Mouse (Mus musculus): ENCODE data around the gene Olfr608. TPM values are rescaled to one million over a fixed set of nuclear protein-coding genes. Genes with fewer than 3 reads are reported as not detected.

Olfr608 gene
- not detected for polyA plus RNA-seq (2017; shearing (Covaris generic))

DNA sequence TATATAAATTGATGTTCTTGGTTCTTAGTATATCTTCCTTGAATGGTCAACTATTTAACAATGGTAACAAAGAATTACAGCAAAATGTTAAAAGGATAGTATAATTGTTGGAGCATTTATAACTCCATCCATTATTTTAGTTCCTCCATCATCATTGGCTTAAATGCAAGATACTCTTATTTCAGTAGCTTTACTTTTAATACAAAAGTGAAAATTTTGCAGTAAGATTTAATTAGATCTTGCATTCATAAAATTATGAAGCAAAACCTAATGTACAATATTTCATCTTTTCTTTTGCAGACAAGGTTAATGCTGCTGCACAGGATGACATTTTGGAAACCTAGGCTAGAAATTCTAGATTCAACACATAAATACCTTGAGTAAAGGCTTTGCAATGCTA lies at the start of gene Olfr608:
Olfr608 (plus strand) TSS at position 301 of the 400 bp plus-strand sequence.

DNA sequence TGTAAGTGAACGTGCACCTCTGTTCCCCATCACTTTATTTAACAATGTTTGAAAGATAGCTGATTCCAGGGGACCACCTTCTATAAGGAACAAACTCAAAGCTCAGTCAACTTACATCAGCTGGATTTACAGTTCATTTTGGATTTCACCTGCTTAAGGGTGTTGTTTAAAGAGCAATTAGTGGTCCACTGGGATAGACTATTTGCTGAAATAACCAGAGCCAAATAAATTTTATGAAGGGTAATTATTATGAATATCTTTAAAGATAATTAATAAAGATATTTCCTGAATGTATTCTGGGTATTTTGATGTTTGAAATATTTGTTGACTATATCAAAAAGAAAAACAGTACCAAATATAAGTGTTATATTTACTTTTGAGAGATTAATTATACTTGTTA lies 24.3 kb upstream of the Olfr608 start, which contains the start of gene Olfr605:
Olfr605 (minus strand) TSS at position 101 of the 400 bp plus-strand sequence.

DNA sequence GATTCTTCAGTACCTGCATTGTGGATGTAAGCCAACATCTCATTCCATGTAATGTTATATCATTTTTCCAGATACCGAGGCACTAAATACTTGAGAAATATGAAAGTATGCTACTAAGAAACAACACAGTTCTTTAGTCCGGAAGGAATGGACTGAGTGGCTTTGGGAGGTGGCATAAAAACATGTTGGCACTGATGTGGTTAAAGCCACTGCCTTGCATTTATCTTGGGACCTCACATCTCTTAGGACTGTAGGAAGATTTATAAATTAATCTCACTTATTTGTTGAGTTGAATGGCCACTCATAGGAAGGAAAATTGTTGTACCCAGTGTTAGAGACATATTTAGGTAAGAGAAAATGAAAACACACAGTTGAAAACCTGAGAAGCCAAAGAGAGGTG lies 20.9 kb upstream of the Olfr608 start, which contains the start of gene Olfr606:
Olfr606 (plus strand) TSS at position 301 of the 400 bp plus-strand sequence.

DNA sequence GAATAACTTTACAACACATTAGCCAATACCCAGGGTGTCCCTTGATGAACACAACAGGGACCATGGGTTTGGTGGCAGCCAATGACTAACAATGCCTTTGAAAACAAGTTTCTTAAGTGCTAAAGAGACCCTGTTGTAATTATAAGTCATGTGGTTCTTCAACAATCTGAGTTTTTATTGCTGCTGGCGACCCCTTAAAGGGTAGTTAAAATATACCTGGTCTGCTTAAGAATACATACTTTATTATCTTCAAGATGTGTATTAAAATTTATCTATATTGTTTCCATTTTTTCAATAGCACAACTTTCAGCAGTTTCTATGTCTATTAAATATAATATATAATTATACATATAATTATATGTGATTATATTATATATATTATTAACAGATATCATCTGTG lies 28.3 kb downstream of the Olfr608 start, which contains the start of gene Olfr609:
Olfr609 (minus strand) TSS at position 101 of the 400 bp plus-strand sequence.

DNA sequence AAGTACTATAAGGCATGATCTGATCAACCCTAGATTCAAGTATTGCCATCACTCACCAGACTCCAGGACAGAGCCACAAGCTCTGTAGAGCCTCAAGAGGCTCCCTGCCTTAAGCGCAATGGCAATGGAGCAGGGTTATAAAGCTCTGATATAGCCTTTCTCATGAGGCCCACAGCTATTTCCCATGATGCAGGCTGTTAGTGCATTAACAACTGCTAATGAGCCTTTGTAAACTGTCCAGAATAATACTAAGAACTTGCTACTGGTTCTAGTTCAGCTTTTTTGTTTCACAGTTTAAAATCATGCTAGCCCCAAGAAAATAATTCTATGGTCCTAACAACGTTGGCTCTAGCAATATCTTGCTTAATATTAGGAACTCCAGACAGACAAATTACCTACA lies 42.3 kb downstream of the Olfr608 start, which contains the start of gene Olfr610:
Olfr610 (minus strand) TSS at position 101 of the 400 bp plus-strand sequence.

DNA sequence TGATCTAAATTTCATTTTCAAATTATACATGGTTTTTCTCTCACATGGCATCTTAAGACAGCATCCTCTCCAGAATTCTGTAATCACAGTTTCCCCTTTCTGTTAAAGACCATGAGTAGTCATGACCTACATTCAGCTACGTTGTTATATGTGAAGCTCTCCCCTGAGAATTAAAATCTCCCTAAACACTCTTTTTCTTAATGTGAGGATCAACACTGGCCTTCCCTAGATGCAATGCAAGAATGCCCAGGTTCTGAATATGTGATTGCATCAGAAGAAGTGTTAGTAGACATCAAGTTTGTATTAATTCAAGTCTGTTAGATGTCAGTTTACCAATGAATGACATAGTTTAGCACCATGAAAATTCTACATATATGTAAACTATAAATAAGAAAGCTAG lies 51.1 kb downstream of the Olfr608 start, which contains the start of gene Olfr611:
Olfr611 (minus strand) TSS at position 101 of the 400 bp plus-strand sequence.

Other genes with a start within 250 kb of the Olfr608 start
- gene Usp17ld, start 217.4 kb upstream of the Olfr608 start, polyA plus RNA-seq (2017; shearing (Covaris generic)): not detected
- gene Olfr596, start 164.2 kb upstream of the Olfr608 start, polyA plus RNA-seq (2017; shearing (Covaris generic)): not detected
- 0.11 TPM for gene Olfr597, start 153.6 kb upstream of the Olfr608 start, polyA plus RNA-seq (2017; shearing (Covaris generic))
- not detected for gene Olfr598, start 146.3 kb upstream of the Olfr608 start, polyA plus RNA-seq (2017; shearing (Covaris generic))
- not detected for gene Olfr599, start 134.0 kb upstream of the Olfr608 start, polyA plus RNA-seq (2017; shearing (Covaris generic))
- 0.19 TPM for gene Olfr600, start 120.2 kb upstream of the Olfr608 start, polyA plus RNA-seq (2017; shearing (Covaris generic))
- gene Olfr601, start 107.2 kb upstream of the Olfr608 start, polyA plus RNA-seq (2017; shearing (Covaris generic)): 0.16 TPM
- gene Olfr603, start 83.7 kb upstream of the Olfr608 start, polyA plus RNA-seq (2017; shearing (Covaris generic)): not detected
- gene Usp17lc, start 54.8 kb upstream of the Olfr608 start, polyA plus RNA-seq (2017; shearing (Covaris generic)): not detected
- not detected for gene Olfr605, start 24.4 kb upstream of the Olfr608 start, polyA plus RNA-seq (2017; shearing (Covaris generic))
- not detected for gene Olfr606, start 20.8 kb upstream of the Olfr608 start, polyA plus RNA-seq (2017; shearing (Covaris generic))
- gene Olfr607, start 5.7 kb upstream of the Olfr608 start, polyA plus RNA-seq (2017; shearing (Covaris generic)): 0.07 TPM
- not detected for gene Olfr609, start 28.2 kb downstream of the Olfr608 start, polyA plus RNA-seq (2017; shearing (Covaris generic))
- gene Olfr610, start 42.2 kb downstream of the Olfr608 start, polyA plus RNA-seq (2017; shearing (Covaris generic)): not detected
- not detected for gene Olfr611, start 51.0 kb downstream of the Olfr608 start, polyA plus RNA-seq (2017; shearing (Covaris generic))
- not detected for gene Olfr612, start 72.8 kb downstream of the Olfr608 start, polyA plus RNA-seq (2017; shearing (Covaris generic))
- gene Olfr613, start 78.2 kb downstream of the Olfr608 start, polyA plus RNA-seq (2017; shearing (Covaris generic)): not detected
- not detected for gene Olfr615, start 86.2 kb downstream of the Olfr608 start, polyA plus RNA-seq (2017; shearing (Covaris generic))
- not detected for gene Olfr616, start 99.3 kb downstream of the Olfr608 start, polyA plus RNA-seq (2017; shearing (Covaris generic))
- gene Olfr617, start 103.2 kb downstream of the Olfr608 start, polyA plus RNA-seq (2017; shearing (Covaris generic)): not detected
- not detected for gene Olfr618, start 120.2 kb downstream of the Olfr608 start, polyA plus RNA-seq (2017; shearing (Covaris generic))
- gene Olfr619, start 130.7 kb downstream of the Olfr608 start, polyA plus RNA-seq (2017; shearing (Covaris generic)): not detected
- gene Olfr620, start 142.7 kb downstream of the Olfr608 start, polyA plus RNA-seq (2017; shearing (Covaris generic)): 0.11 TPM
- not detected for gene Olfr622, start 172.8 kb downstream of the Olfr608 start, polyA plus RNA-seq (2017; shearing (Covaris generic))
- not detected for gene Olfr623, start 193.8 kb downstream of the Olfr608 start, polyA plus RNA-seq (2017; shearing (Covaris generic))
- 0.02 TPM for gene Olfr624, start 201.3 kb downstream of the Olfr608 start, polyA plus RNA-seq (2017; shearing (Covaris generic))
- gene Olfr625-ps1, start 212.8 kb downstream of the Olfr608 start, polyA plus RNA-seq (2017; shearing (Covaris generic)): not detected
- gene Olfr243, start 244.8 kb downstream of the Olfr608 start, polyA plus RNA-seq (2017; shearing (Covaris generic)): not detected

Data from CD4-positive, CD25-positive, alpha-beta regulatory T cell (primary cell).